Mouse (Mus musculus): ENCODE data around the gene Pigc. TPM values are rescaled to one million over a fixed set of nuclear protein-coding genes. Genes with fewer than 3 reads are reported as not detected.

Gene Pigc
- total RNA-seq, 2 experiments from 2014 or later: 20.4 to 20.5 TPM

DNA sequence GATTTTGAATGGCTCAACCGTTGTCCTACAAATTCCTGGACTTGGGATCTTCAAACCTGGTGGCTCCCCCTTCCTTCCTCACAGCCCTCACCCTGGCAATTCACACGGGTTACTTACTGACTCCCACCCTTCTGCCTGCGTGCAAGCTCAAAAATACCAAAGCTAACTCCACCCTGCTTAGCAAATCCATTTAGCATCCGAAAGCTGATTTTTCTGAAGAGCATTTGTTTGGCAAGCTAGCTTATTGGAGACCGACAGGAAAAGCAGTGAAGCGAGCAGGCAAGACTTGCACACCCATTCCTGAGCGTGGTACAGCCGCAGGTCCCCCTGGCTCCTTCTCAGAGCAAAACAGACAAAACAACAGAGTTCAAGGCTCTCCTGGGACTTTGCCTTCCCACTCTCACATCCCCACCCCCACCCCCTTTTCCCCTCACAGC lies 39.7 kb downstream of the Pigc start:
- DNase-seq: no peak

DNA sequence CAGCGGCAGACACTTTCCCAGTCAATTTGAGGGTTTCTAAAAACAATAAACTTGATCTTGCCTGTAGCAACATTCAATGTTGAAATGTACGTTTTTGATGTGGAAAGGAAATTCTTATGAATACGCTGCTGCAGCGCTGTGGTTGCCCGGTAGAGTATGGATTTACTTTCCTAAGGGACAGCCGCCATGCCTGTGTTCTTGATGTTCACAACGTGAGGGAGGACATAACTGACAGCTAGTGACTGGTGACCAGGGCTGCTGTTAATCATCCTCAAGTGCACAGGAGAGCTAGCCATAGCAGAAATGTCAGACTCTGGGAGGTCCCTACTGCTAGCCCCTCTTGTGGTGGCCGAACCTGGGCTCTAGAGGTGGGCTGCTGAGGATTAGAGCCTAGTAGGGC lies 40.1 kb downstream of the Pigc start:
- DNase-seq: no peak

- no peak for DNase-seq
These were observed 42.7 kb downstream of the Pigc start for GRCm38 (mm10) chr1:162011523-162012245.

- DNase-seq: no peak
These were observed 44.6 kb downstream of the Pigc start for GRCm38 (mm10) chr1:162013561-162013960.

- no peak for DNase-seq
These were observed 46.4 kb downstream of the Pigc start for GRCm38 (mm10) chr1:162015247-162015862.

DNA sequence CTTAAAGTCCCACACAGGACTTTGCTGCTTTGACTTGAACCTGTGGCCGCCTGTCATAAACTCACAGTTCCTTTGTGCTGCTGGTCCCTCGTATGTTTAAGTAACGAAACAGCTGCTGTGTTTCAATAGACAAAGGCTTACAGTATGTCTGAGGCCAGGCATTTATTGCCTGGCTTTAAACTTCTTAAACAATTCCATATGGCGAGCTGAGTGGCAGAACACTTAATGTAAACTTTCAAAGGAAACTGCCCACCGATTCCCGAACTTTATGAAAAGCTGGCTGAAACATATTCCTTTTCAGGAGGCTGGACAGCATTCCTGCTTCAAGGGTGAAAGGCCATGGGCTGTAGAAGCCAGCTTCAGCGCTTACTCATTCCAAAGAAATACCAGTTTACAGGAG lies 48.0 kb downstream of the Pigc start:
- DNase-seq: no peak

GRCm38 (mm10) chr1:162017975-162018600 lies 49.1 kb downstream of the Pigc start:
- DNase-seq: no peak

- DNase-seq: no peak
These were observed 49.6 kb downstream of the Pigc start for GRCm38 (mm10) chr1:162018601-162018977.

- no peak for DNase-seq
These were observed 51.3 kb downstream of the Pigc start for GRCm38 (mm10) chr1:162020303-162020731.

- DNase-seq: no peak
These were observed 51.8 kb downstream of the Pigc start for GRCm38 (mm10) chr1:162020766-162021165.

Other genes with a start within 250 kb of the Pigc start
- gene Fasl, start 180.7 kb upstream of the Pigc start, total RNA-seq (2021): not detected
- gene Suco, start 92.5 kb upstream of the Pigc start, total RNA-seq (2021): 10 to 100 TPM; 32.9 to 34.0 TPM
- gene 4930558K02Rik, start 10.4 kb downstream of the Pigc start, total RNA-seq (2021): not detected